23 mouse cellular contexts compared by ENCODE assay signal in genomic region chr17:83858413-83858812, GRCm38 (mm10). TPM values are rescaled to one million over a fixed set of nuclear protein-coding genes. Genes with fewer than 3 reads are reported as not detected.
DNase-seq lines count a peak whose midpoint lies in the region; ATAC-seq and TF ChIP-seq lines count a peak whose summit lies in the region.
"Had no signal": no experiment of that assay in that cellular context is flagged by ENCODE, and none has a peak within 500 bp of the region (broad histone marks: within the 10 kb centered on the region; RNA-seq: fewer than 3 reads in every experiment).

No protein-coding gene starts in this region.

- H3K9ac ChIP-seq in liver, embryonic 16.5 days (ENCODE audit: low read depth, low read length) = no peak overlapping the region
- no peak overlapping the region for H3K9ac ChIP-seq in midbrain, embryonic 16.5 days (ENCODE audit: low read depth, low read length)
- H3K9ac ChIP-seq in hindbrain, embryonic 12.5 days = no peak overlapping the region
- H3K9ac ChIP-seq: embryonic facial prominence, embryonic 13.5 days; heart, embryonic 13.5 days; hindbrain, embryonic 13.5 days; midbrain, embryonic 12.5 days had no signal

- peaks cover 2% of the 10 kb centered on the region; the same call in 1 of the 2 replicates for H3K27me3 ChIP-seq in G1E (ENCODE audit: insufficient read depth, low read length)
- peaks cover 4% of the 10 kb centered on the region; the same call in 1 of the 2 replicates for H3K27me3 ChIP-seq in liver, embryonic 16.5 days (ENCODE audit: control insufficient read depth, insufficient read depth, low read depth, low read length)
- H3K27me3 ChIP-seq in midbrain, embryonic 16.5 days (ENCODE audit: control insufficient read depth, insufficient read depth, low read depth, low read length) = no peaks in the 10 kb centered on the region
- H3K27me3 ChIP-seq in hindbrain, embryonic 12.5 days = peaks cover 2% of the 10 kb centered on the region; the same call in 1 of the 2 replicates
- H3K27me3 ChIP-seq: embryonic facial prominence, embryonic 13.5 days; heart, embryonic 13.5 days; hindbrain, embryonic 13.5 days had no signal

- 24% methylated on average over 7 of the region's 7 CpGs for WGBS in liver, embryonic 16.5 days (ENCODE audit: insufficient replicate concordance)
- 89% methylated on average over 7 of the region's 7 CpGs for WGBS in midbrain, embryonic 16.5 days
- 80% methylated on average over 7 of the region's 7 CpGs for WGBS in hindbrain, embryonic 12.5 days

- peak; percentile 61 for DNase-seq in G1E (ENCODE audit: low spot score)
- peak; percentile 76 for DNase-seq in c-Kit-negative CD71-positive TER-119-positive erythroid progenitor cells, embryonic 14.5 days (ENCODE audit: low read depth, low spot score)
- peak; percentile 77 for DNase-seq in liver
- no peak for DNase-seq in urinary bladder, postnatal 4 days (ENCODE audit: low spot score in 2 of 2)
- DNase-seq: adrenal gland, postnatal 14 days; cerebellum, adult 18-20 months; cerebellum, postnatal 14 days; embryo, embryonic 11 days; gastrocnemius, postnatal 10 days; heart, postnatal 14 days; kidney, adult 11 months; lung, adult 18-20 months; lung, postnatal 10 days had no signal

- peaks cover 9% of the 10 kb centered on the region for H3K9me3 ChIP-seq in G1E (replicated peaks)
- H3K9me3 ChIP-seq in liver, embryonic 16.5 days (replicated peaks; ENCODE audit: control insufficient read depth, low read length) = no peaks in the 10 kb centered on the region
- H3K9me3 ChIP-seq in midbrain, embryonic 16.5 days (replicated peaks; ENCODE audit: control insufficient read depth, low read length, poor library complexity, severe bottlenecking) = no peaks in the 10 kb centered on the region
- H3K9me3 ChIP-seq in hindbrain, embryonic 12.5 days (replicated peaks) = no peaks in the 10 kb centered on the region
- H3K9me3 ChIP-seq: embryonic facial prominence, embryonic 13.5 days; heart, embryonic 13.5 days; hindbrain, embryonic 13.5 days; midbrain, embryonic 12.5 days had no signal

- peaks cover 51% of the 10 kb centered on the region for H3K4me1 ChIP-seq in G1E (ENCODE audit: insufficient read depth, low read depth, low read length)
- H3K4me1 ChIP-seq in liver, embryonic 16.5 days (ENCODE audit: control insufficient read depth, low read depth, low read length) = peaks cover 36% of the 10 kb centered on the region
- H3K4me1 ChIP-seq in midbrain, embryonic 16.5 days (ENCODE audit: control insufficient read depth, insufficient read depth, low read length) = peaks cover 3% of the 10 kb centered on the region
- peaks cover 4% of the 10 kb centered on the region; the same call in 1 of the 2 replicates for H3K4me1 ChIP-seq in hindbrain, embryonic 12.5 days

- H3K4me2 ChIP-seq in liver, embryonic 16.5 days (ENCODE audit: low read depth, low read length) = peak overlapping the region; percentile 33
- no peak overlapping the region for H3K4me2 ChIP-seq in midbrain, embryonic 16.5 days (ENCODE audit: low read length)
- no peak overlapping the region for H3K4me2 ChIP-seq in hindbrain, embryonic 12.5 days (replicated peaks)
- H3K4me2 ChIP-seq: embryonic facial prominence, embryonic 13.5 days; heart, embryonic 13.5 days; hindbrain, embryonic 13.5 days; midbrain, embryonic 12.5 days had no signal

- TF ChIP-seq CTCF in G1E (IDR thresholded peaks at IDR 0.05; ENCODE audit: low read depth, low read length) = no peak

- H3K27ac ChIP-seq in liver, embryonic 16.5 days (ENCODE audit: low read length) = peak overlapping the region; percentile 82
- H3K27ac ChIP-seq in midbrain, embryonic 16.5 days (ENCODE audit: low read length) = no peak overlapping the region
- no peak overlapping the region for H3K27ac ChIP-seq in hindbrain, embryonic 12.5 days
- H3K27ac ChIP-seq: embryonic facial prominence, embryonic 13.5 days; heart, embryonic 13.5 days; hindbrain, embryonic 13.5 days; midbrain, embryonic 12.5 days had no signal

- H3K4me3 ChIP-seq in G1E (ENCODE audit: low read depth, low read length) = no peak overlapping the region; the same call in 1 of the 2 replicates
- H3K4me3 ChIP-seq in liver, embryonic 16.5 days (ENCODE audit: low read depth, low read length) = no peak overlapping the region
- H3K4me3 ChIP-seq in midbrain, embryonic 16.5 days (ENCODE audit: low read depth, low read length) = no peak overlapping the region
- H3K4me3 ChIP-seq in hindbrain, embryonic 12.5 days = no peak overlapping the region
- H3K4me3 ChIP-seq: embryonic facial prominence, embryonic 13.5 days; heart, embryonic 13.5 days; hindbrain, embryonic 13.5 days; midbrain, embryonic 12.5 days had no signal

- peak; percentile 82 for ATAC-seq in G1E (ENCODE audit: extremely low read depth, insufficient number of reproducible peaks, low FRiP score, poor library complexity, severe bottlenecking)
- ATAC-seq in liver, embryonic 16.5 days (ENCODE audit: low read depth) = peak; percentile 62
- no peak for ATAC-seq in midbrain, embryonic 16.5 days
- ATAC-seq in hindbrain, embryonic 12.5 days (ENCODE audit: low FRiP score) = no peak
- ATAC-seq: activated CD4-positive, CD25-positive, alpha-beta regulatory T cell, adult 4 months; forebrain, embryonic 16.5 days had no signal

- H3K36me3 ChIP-seq in G1E (replicated peaks) = no peaks in the 10 kb centered on the region
- no peaks in the 10 kb centered on the region for H3K36me3 ChIP-seq in liver, embryonic 16.5 days (ENCODE audit: control insufficient read depth, insufficient read depth)
- H3K36me3 ChIP-seq in midbrain, embryonic 16.5 days (ENCODE audit: control insufficient read depth, insufficient read depth, low read length) = no peaks in the 10 kb centered on the region
- no peaks in the 10 kb centered on the region for H3K36me3 ChIP-seq in hindbrain, embryonic 12.5 days
- H3K36me3 ChIP-seq: embryonic facial prominence, embryonic 13.5 days; heart, embryonic 13.5 days; hindbrain, embryonic 13.5 days; midbrain, embryonic 12.5 days had no signal

RNA-seq across cellular contexts. Expression of gene Haao, which starts 10.7 kb away (rescaled TPM):
- 4.8 and 11.9 TPM in 2 replicates for total RNA-seq in G1E (2014; fragmentation: Nextera tagmentation)
- 0.05 and 0.17 TPM in 2 replicates for total RNA-seq in G1E (2017)
- polyA plus RNA-seq in G1E (2012) = 1.1 and 1.5 TPM in 2 replicates
- polyA plus RNA-seq in liver, embryonic 16.5 days (2015; fragmentation: Nextera tagmentation; extraction: Ambion mirVana) = 77.1 and 88.0 TPM in 2 replicates
- 0.23 TPM in 1 of 2 replicates, not detected in the other for polyA plus RNA-seq in midbrain, embryonic 16.5 days (2015; fragmentation: Nextera tagmentation; extraction: Ambion mirVana)
- 0.30 TPM in 1 of 2 replicates, not detected in the other for polyA plus RNA-seq in hindbrain, embryonic 12.5 days (2016; fragmentation: Nextera tagmentation; extraction: Ambion mirVana)
- total RNA-seq: heart, postnatal 14 days; layer of hippocampus, postnatal 14 days had no signal

Comparison
In these comparisons a context has a peak if more than half of its experiments do, and no peak if none do; other contexts are left out.
1. ATAC-seq: peak in G1E (single experiment) and liver, embryonic 16.5 days (single experiment); none in midbrain, embryonic 16.5 days (single experiment) and hindbrain, embryonic 12.5 days (single experiment).
2. DNase-seq: peak in G1E (single experiment), c-Kit-negative CD71-positive TER-119-positive erythroid progenitor cells, embryonic 14.5 days (single experiment) and liver (single experiment); none in urinary bladder, postnatal 4 days (0 of 2).
3. RNA of gene Haao, which starts 10.7 kb away (polyA plus RNA-seq): 77.1 to 88.0 TPM in liver, embryonic 16.5 days; 1.1 to 1.5 TPM in G1E, 0.30 TPM in hindbrain, embryonic 12.5 days and 0.23 TPM in midbrain, embryonic 16.5 days; every median in the first group is over 10 times any median in the second.